Mouse (Mus musculus): ENCODE results near the gene Copz2.

GRCm38 (mm10) chr11:96908594-96908993 is 58.9 kb downstream of the Copz2 start:
- TF ChIP-seq CTCF (IDR thresholded peaks at IDR 0.05; ENCODE audit: low read depth, low read length) (no peak), POLR2A (IDR thresholded peaks at IDR 0.05; ENCODE audit: extremely low read depth, insufficient read depth, low read length) (no peak)
